Mouse (Mus musculus) adrenal gland, postnatal 25 days (tissue): ENCODE data around the gene Camk1g. TPM values are rescaled to one million over a fixed set of nuclear protein-coding genes. Genes with fewer than 3 reads are reported as not detected.

ENCODE experiments used
- DNase-seq: peaks from one replicate; pipeline ENCODE4 v3.0.0; 2021; ENCODE audit warnings: mixed read lengths
- total RNA-seq: library from RNA; stranded (reverse); gene quantifications from 2 replicates; pipeline ENCODE4 v1.2.3, GENCODE M21; 2021

Camk1g gene
- total RNA-seq, 1 experiment from 2014 or later = 0.12 TPM

- DNase-seq = no peak
Observed at GRCm38 (mm10) chr1:193301216-193302092, 68.6 kb downstream of the Camk1g start.

- DNase-seq = no peak
Observed at GRCm38 (mm10) chr1:193299995-193300394, 70.1 kb downstream of the Camk1g start.

DNA sequence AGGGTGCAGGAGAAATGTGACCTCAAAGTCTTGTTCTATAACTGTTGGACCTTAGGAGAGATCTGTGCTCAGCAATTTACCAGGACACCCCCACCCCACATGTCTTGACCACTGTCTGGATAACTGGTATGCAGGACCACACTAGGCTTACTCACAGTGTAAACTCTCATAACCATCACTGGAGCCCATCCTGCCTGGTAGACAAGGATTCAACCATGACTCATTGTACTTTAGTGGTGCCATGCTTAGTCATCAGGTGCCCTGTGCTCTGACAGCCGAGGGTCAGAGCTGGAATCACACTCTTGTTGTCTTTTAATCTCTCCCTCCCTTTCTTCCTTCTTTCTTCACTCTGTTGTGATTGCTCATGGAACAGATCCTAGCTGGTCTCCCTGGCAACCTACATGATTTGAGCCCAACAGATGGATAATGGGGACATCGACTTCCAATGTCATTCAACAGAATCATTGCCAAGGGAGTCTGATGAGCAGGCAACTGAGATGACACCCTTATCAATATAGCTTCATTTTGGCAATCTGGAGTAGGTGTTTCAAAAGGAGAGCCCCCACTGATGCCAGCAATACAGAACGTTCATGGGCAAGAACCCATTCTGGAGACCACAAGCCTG, 71.8 kb downstream of the Camk1g start:
- DNase-seq = no peak

Other genes with a start within 250 kb of the Camk1g start
- 23.3 and 23.4 TPM in 2 replicates for gene Diexf, start 240.0 kb downstream of the Camk1g start, total RNA-seq
- gene Irf6, start 217.2 kb downstream of the Camk1g start, total RNA-seq = 0.18 and 0.38 TPM in 2 replicates
- gene A130010J15Rik, start 202.3 kb downstream of the Camk1g start, total RNA-seq = 1.6 and 4.9 TPM in 2 replicates
- 1.5 and 3.4 TPM in 2 replicates for gene Traf3ip3, start 168.6 kb downstream of the Camk1g start, total RNA-seq
- 0.76 and 2.3 TPM in 2 replicates for gene Lamb3, start 162.6 kb downstream of the Camk1g start, total RNA-seq
- 71.0 and 74.2 TPM in 2 replicates for gene Hsd11b1, start 106.2 kb downstream of the Camk1g start, total RNA-seq
- 62.3 and 98.6 TPM in 2 replicates for gene G0s2, start 97.1 kb downstream of the Camk1g start, total RNA-seq